Mouse (Mus musculus) intestine, embryonic 16.5 days (tissue): Measurements from ENCODE around the gene Nupl2. TPM values are rescaled to one million over a fixed set of nuclear protein-coding genes. Genes with fewer than 3 reads are reported as not detected.

Source experiments
- ATAC-seq: fragments of 200-750 bp; cut with Nextera tagmentation; 2 replicates; pipeline ENCODE4 v1.8.0; 2017; ENCODE audit warnings: moderate TSS enrichment, moderate library complexity
- H3K27ac ChIP-seq: fragments of 300-500 bp; sonication (generic); 2 replicates; pipeline ENCODE4 v1.5.1; 2014; ENCODE audit warnings: mild to moderate bottlenecking, low read length
- H3K27me3 ChIP-seq: fragments of 300-500 bp; sonication (generic); replicated peaks from 2 replicates; pipeline ENCODE4 v1.6.1; 2014; ENCODE audit warnings: low read length, control low read depth, mixed read lengths; ENCODE audit not compliant: control insufficient read depth, insufficient read depth
- H3K36me3 ChIP-seq: fragments of 300-500 bp; sonication (generic); 2 replicates; pipeline ENCODE4 v1.6.1; 2014; ENCODE audit warnings: low read length, control low read depth; ENCODE audit not compliant: control insufficient read depth, insufficient read depth
- H3K4me1 ChIP-seq: fragments of 300-500 bp; sonication (generic); 2 replicates; pipeline ENCODE4 v1.6.1; 2014; ENCODE audit warnings: low read length, control low read depth, mixed read lengths; ENCODE audit not compliant: control insufficient read depth, insufficient read depth
- H3K4me2 ChIP-seq: fragments of 300-500 bp; sonication (generic); 2 replicates; pipeline ENCODE4 v1.6.1; 2014; ENCODE audit warnings: low read depth, low read length, control low read depth
- H3K4me3 ChIP-seq: fragments of 300-500 bp; sonication (generic); 2 replicates; pipeline ENCODE4 v1.5.1; 2014; ENCODE audit warnings: mild to moderate bottlenecking, low read length
- H3K9ac ChIP-seq: fragments of 300-500 bp; sonication (generic); 2 replicates; pipeline ENCODE4 v1.6.1; 2014; ENCODE audit warnings: low read depth, low read length
- H3K9me3 ChIP-seq: fragments of 300-500 bp; sonication (generic); 2 replicates; pipeline ENCODE4 v1.6.1; 2016; ENCODE audit warnings: low read length, control low read depth; ENCODE audit not compliant: control insufficient read depth
- WGBS: fragments of 180-500 bp; shearing (Covaris S2); extraction: QIAGEN DNeasy Blood & Tissue Kit; methylation state at CpG from one replicate; pipeline ENCODE4 v1.1.7; 2014; 5-methylcytosine and 5-hydroxymethylcytosine counted together
- polyA plus RNA-seq: library from polyadenylated mRNA; unstranded; fragments of >200 nt; fragmentation: Nextera tagmentation; extraction: Ambion mirVana; gene quantifications from 2 replicates; pipeline ENCODE4 v1.2.1, GENCODE M21; 2015

Gene Nupl2
- polyA plus RNA-seq, 1 experiment from 2014 or later = 11.2 TPM

DNA sequence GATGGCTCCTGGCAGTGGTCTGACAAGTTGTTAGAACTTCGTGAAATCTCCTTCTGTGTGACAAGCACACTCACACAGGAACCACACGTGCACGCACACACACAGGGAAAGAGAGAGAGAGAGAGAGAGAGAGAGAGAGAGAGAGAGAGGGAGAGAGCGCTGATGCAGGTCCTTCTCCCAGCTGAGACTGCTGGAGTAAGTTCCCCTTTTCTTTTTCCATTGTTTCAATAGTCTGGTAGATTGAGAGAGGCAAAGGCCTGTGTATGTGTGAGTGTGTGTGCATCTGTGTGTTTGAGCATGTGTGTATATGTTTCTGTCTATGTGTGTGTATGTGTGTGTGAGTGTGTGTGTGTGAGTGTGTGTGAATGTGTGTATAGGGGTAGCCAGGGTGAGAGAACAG, 36.2 kb downstream of the Nupl2 start:
- Histone ChIP-seq H3K9me3 (no peaks in the 10 kb centered on the region), H3K36me3 (no peaks in the 10 kb centered on the region), H3K27me3 (no peaks in the 10 kb centered on the region), H3K9ac (no peak overlapping the region), H3K4me1 (no peaks in the 10 kb centered on the region), H3K4me3 (no peak overlapping the region), H3K27ac (no peak overlapping the region), H3K4me2 (no peak overlapping the region)
- 79% methylated on average over 4 of the region's 4 CpGs for WGBS
- ATAC-seq = no peak

DNA sequence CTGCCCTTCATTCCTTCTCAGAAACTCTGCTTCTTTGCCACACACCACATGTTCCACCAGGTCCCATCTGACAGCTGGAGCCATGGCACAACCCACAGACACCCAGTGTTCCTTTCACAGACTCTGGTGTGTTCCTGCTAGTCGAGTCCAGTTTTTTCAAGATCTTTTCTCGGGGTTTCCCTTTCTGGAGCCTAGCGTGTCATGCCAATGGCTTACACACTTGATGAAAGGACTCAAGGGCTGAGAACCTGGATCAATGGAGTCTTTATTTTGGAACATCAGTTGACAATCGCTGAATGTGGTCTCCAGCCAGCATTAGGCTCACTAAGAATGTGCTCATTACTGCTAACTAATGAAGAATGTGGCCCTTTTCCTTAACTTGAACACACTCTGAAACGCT, 37.7 kb downstream of the Nupl2 start:
- no peak for ATAC-seq
- Histone ChIP-seq H3K4me1 (no peaks in the 10 kb centered on the region), H3K9ac (no peak overlapping the region), H3K4me3 (no peak overlapping the region), H3K36me3 (no peaks in the 10 kb centered on the region), H3K4me2 (no peak overlapping the region), H3K27ac (no peak overlapping the region), H3K27me3 (no peaks in the 10 kb centered on the region), H3K9me3 (no peaks in the 10 kb centered on the region)
- 83% methylated on average over 5 of the region's 5 CpGs for WGBS

DNA sequence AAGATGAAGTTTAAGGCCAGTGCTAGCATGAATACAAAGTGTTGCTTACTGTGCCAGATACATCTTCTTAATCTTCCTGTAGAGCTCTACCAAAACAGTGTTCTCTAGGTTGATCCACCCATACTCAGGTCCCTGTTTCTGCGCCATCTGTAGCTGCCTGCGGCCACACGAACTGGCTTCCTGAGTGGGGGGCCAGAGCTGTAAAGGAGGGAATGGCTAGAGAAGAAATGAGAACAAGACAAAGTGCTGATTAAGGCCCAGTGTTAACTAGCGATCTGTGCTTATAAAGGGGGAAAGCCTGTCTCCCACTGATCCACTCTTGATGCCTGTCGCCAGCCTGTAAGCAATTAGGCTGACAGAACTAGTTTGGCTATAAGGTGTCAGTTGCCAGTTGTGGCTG, 38.5 kb downstream of the Nupl2 start:
- Histone ChIP-seq H3K4me2 (no peak overlapping the region), H3K4me1 (no peaks in the 10 kb centered on the region), H3K9me3 (no peaks in the 10 kb centered on the region), H3K9ac (no peak overlapping the region), H3K27ac (no peak overlapping the region), H3K36me3 (no peaks in the 10 kb centered on the region), H3K4me3 (no peak overlapping the region), H3K27me3 (no peaks in the 10 kb centered on the region)
- 84% methylated on average over 5 of the region's 5 CpGs for WGBS
- no peak for ATAC-seq

DNA sequence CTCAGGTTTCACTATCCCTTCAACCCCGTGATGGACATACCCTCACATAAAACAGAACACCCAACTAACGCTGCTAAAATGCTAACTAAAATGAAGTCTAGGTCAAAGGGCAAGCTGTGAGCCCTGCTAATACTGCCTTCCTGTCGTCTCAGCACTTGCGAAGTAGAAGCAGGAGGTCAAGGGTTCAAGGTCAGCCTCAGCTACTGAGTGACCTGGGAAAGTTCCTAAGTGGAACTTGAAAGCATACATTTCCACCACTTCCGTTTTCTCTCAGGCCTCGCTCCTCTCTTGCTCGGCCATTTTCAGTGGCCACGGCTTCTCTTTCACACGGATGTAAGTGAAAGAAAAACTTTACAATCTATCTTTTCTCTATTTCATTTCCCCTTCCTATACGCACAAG, 43.2 kb downstream of the Nupl2 start:
- ATAC-seq = no peak
- Histone ChIP-seq H3K4me1 (no peaks in the 10 kb centered on the region), H3K9me3 (no peaks in the 10 kb centered on the region), H3K4me2 (no peak overlapping the region), H3K27ac (no peak overlapping the region), H3K36me3 (no peaks in the 10 kb centered on the region), H3K9ac (no peak overlapping the region), H3K4me3 (no peak overlapping the region), H3K27me3 (no peaks in the 10 kb centered on the region)
- 58% methylated on average over 10 of the region's 10 CpGs for WGBS

DNA sequence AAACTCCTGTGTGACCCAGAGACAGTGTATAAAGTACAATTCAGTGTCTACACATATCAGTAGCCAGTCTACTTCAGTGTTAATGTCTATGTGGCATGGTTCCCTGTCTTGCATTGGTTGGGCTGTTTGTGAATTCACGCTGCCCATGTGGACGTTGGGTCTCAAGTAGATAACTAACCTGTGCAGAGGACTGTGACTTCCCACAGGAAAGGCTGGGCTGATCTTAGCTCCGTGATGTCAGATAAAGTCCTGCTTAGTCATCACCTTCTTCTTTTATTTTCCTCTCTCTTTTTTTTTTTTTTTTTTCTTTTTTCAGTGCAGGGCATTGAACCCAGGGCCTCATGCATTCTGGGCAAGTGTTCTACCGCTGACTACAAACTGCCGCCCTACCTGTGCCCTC, 43.7 kb downstream of the Nupl2 start:
- no peak for ATAC-seq
- WGBS = 80% methylated on average over 5 of the region's 5 CpGs

DNA sequence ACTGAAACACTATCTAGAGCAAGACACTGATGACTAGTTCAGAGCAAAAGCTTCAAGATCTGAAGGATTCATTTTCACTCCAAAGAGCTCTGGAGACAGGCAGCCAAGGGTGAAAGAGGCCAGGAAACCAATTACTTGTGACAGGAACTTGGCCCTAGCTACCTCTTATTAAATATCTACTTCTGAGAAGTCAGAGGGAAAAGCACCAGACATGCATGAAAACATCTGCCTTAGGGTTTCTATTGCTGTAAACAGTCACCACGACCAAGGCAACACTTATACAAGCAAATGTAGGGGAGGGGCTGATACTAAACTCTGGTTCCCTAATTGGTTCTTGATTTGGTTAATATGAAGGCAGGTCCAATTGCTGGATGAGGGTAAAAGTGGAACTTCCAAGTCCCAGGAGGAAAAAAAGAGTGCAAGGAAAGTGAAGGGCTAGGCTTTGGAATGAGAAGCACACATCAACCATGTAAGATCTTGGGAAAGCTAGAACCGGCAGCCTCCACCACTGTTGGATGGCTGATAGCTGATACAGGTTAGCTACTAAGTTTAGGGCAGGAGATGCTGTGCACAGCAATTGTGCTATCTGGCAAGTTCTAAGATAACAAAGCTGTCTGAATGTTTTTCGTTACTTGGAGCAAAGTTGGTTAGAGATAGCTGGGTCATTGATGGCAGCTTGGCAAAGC, 49.2 kb downstream of the Nupl2 start:
- Histone ChIP-seq H3K4me2 (no peak overlapping the region), H3K27ac (no peak overlapping the region), H3K4me1 (no peaks in the 10 kb centered on the region), H3K9me3 (no peaks in the 10 kb centered on the region), H3K27me3 (no peaks in the 10 kb centered on the region), H3K9ac (no peak overlapping the region), H3K36me3 (no peaks in the 10 kb centered on the region), H3K4me3 (no peak overlapping the region)
- no peak for ATAC-seq
- WGBS = 71% methylated on average over 3 of the region's 3 CpGs

More for the DNA sequence above, 43.7 kb downstream of the Nupl2 start:
- H3K4me2 ChIP-seq = no peak overlapping the region
- H3K27ac ChIP-seq = no peak overlapping the region
- H3K9ac ChIP-seq = no peak overlapping the region
- no peaks in the 10 kb centered on the region for H3K27me3 ChIP-seq
- no peaks in the 10 kb centered on the region for H3K36me3 ChIP-seq
- H3K9me3 ChIP-seq = no peaks in the 10 kb centered on the region
- H3K4me3 ChIP-seq = no peak overlapping the region
- no peaks in the 10 kb centered on the region for H3K4me1 ChIP-seq

DNA sequence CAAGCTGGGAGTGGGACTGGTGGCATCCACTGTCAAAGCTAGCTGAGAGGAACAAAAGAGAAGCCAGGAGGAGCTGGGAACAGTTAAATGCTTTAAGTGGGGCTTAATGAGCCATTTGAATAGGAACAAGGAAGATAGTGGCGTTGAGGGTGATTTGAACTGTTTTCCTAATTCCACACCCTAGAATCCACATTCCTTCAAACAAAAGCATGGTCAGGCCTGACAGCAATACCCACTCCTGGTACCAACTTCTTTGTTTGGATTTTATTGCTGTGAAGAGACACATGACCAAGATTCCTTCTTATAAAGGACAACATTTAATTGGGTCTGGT, 49.8 kb downstream of the Nupl2 start:
- Histone ChIP-seq H3K9ac (no peak overlapping the region), H3K4me3 (no peak overlapping the region), H3K9me3 (no peaks in the 10 kb centered on the region), H3K27me3 (no peaks in the 10 kb centered on the region), H3K36me3 (no peaks in the 10 kb centered on the region), H3K27ac (no peak overlapping the region), H3K4me2 (no peak overlapping the region), H3K4me1 (no peaks in the 10 kb centered on the region)
- 77% methylated on average over 1 of the region's 1 CpGs for WGBS
- no peak for ATAC-seq

DNA sequence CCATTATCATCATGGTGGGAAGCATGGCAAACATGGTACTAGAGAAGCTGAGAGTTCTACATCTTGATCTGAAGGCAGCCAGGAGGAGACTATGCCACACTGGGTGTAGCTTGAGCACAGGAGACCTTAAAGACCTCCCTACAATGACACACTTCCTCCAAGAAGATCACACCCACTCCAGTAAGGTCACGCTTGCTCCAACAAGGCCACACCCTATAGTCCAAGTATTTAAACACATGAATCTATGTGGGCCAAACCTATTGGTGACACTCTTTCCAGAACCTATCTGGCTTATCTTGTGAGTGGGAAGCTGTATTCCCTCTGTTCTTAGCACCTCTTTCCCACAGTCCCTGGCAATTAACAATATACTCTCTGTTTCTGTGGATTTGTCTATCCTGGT, 50.1 kb downstream of the Nupl2 start:
- Histone ChIP-seq H3K4me3 (no peak overlapping the region), H3K4me2 (no peak overlapping the region), H3K9me3 (no peaks in the 10 kb centered on the region), H3K27ac (no peak overlapping the region), H3K4me1 (no peaks in the 10 kb centered on the region), H3K27me3 (no peaks in the 10 kb centered on the region), H3K36me3 (no peaks in the 10 kb centered on the region), H3K9ac (no peak overlapping the region)
- 68% methylated on average over 1 of the region's 1 CpGs for WGBS
- ATAC-seq = 0 out of 2 replicates have a peak, but pooled peaks have one; percentile 38
